Mouse (Mus musculus) brown adipose tissue, adult 24 weeks (tissue): ENCODE results near the gene BC048562. TPM values are rescaled to one million over a fixed set of nuclear protein-coding genes. Genes with fewer than 3 reads are reported as not detected.

Source experiments
- H3K27ac ChIP-seq: fragments of 200-500 bp; replicated peaks from 2 replicates; pipeline ENCODE4 v1.5.1; 2012; ENCODE audit warnings: low read depth, mild to moderate bottlenecking, low read length
- H3K4me1 ChIP-seq: fragments of 200-500 bp; 2 replicates; pipeline ENCODE4 v1.6.1; 2012; ENCODE audit warnings: low read length, mixed read lengths; ENCODE audit not compliant: control insufficient read depth, insufficient read depth, insufficient read length
- H3K4me3 ChIP-seq: fragments of 200-500 bp; 2 replicates; pipeline ENCODE4 v1.5.1; 2012; ENCODE audit warnings: low read depth, mild to moderate bottlenecking, low read length, moderate library complexity; ENCODE audit not compliant: insufficient read depth
- polyA plus RNA-seq: library from polyadenylated mRNA; stranded (reverse); fragments of >200 nt; gene quantifications from 2 replicates; pipeline ENCODE4 v1.2.4, GENCODE M21; 2012; ENCODE audit not compliant: missing spikeins, insufficient read depth, insufficient read length

BC048562 gene
- polyA plus RNA-seq, 1 experiment, result not detected

DNA sequence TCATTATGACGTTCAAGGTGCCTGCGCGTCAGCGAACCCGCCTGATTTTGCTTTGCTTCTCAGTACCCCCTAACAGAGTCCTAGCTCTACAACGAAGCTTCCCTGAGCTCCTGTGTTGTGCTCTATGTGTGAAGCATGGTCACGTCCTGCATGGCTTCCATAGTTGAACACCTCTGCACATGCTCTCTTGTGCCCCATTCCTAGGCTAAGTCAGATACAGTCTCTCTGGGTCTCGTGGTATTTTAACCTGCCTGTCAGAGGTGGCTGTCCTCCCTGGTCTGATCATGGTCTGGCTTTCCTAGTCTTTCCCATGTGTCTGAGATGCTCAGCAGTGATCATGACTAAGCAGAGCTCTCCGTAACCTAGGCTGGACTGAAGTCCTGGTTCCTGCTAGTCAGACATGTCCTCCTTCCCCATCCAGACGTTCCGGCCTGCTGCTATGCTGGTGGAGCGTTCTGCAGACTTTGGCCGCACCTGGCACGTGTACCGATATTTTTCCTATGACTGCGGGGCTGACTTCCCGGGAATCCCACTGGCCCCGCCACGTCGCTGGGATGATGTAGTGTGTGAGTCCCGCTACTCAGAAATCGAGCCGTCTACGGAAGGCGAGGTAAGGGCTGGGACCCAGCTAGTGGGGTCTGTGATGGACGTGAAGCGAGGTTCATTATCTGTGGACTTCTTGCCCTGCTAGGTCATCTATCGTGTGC, 44.7 kb downstream of the BC048562 start:
- peaks cover 14% of the 10 kb centered on the region for H3K4me1 ChIP-seq
- no peak overlapping the region for H3K27ac ChIP-seq
- peak overlapping the region; percentile 98 for H3K4me3 ChIP-seq

DNA sequence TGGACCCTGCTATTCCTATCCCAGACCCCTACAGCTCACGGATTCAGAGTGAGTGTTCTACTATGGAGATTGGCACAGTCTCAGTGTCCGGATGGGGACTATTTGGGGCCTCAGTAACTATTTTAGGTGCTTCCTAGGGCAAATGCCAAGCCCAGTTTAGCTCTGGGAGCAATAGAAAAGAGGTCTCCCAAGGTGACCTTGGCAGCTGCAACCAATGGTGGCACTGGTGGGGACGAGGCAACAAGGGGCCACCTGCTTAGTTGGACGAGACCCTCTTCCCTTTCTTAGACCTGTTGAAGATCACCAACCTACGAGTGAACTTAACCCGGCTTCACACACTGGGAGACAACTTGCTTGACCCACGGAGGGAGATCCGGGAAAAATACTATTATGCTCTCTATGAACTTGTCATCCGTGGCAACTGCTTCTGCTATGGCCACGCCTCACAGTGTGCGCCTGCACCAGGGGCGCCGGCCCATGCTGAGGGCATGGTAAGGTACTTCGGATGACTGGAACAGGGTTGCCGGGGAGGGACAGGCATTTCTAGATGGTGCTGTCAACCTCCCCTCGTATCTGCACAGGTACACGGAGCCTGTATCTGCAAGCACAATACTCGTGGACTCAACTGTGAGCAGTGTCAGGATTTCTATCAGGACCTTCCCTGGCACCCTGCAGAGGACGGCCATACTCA, 45.4 kb downstream of the BC048562 start:
- H3K27ac ChIP-seq, result no peak overlapping the region
- peaks cover 14% of the 10 kb centered on the region for H3K4me1 ChIP-seq
- H3K4me3 ChIP-seq, result peak overlapping the region; percentile 4; the same call in 1 of the 2 replicates

DNA sequence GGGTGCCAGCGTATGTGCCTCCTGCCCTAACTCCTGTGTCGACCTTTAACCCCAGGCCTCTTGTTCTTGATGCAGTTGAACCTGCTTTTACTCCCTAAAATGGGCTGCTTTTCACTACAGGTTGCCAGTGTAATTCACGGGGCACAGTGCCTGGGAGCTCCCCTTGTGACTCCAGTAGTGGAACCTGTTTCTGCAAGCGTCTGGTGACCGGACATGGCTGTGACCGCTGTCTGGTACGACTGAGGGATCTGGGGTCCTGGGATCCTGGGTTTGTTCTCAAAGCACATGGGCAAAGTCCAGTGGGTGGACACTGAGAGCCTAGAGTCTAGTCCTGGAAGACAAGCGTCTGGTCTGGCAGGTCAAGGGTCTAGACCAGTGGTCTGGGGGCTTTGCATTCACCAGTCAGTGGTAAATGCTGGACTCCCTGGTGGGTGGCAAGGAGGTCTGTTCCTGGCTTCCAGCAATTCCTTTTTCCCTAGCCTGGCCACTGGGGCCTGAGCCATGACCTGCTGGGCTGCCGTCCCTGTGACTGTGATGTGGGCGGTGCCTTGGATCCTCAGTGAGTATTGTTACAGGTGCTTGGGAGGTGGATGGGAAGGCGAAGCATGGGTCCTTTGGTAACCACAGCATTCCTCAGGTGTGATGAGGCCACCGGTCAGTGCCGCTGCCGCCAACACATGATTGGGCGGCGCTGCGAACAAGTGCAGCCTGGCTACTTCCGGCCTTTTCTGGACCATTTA, 46.9 kb downstream of the BC048562 start:
- Histone ChIP-seq H3K4me1 (peaks cover 14% of the 10 kb centered on the region), H3K4me3 (no peak overlapping the region), H3K27ac (no peak overlapping the region)

DNA sequence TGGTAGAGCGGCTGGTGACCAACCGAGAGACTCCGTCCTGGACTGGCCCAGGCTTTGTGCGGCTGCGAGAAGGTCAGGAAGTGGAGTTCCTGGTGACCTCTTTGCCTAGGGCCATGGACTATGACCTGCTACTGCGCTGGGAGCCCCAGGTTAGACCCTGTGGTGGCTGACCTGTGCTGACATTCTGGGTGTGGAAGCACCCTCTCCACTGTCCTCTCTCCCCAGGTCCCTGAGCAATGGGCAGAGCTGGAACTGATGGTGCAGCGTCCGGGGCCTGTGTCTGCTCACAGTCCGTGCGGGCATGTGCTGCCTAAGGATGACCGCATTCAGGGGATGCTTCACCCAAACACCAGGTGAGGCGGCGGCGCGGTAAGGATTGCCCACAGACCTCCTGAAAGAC, 47.7 kb downstream of the BC048562 start:
- no peak overlapping the region for H3K4me3 ChIP-seq
- no peak overlapping the region for H3K27ac ChIP-seq
- peaks cover 13% of the 10 kb centered on the region for H3K4me1 ChIP-seq

DNA sequence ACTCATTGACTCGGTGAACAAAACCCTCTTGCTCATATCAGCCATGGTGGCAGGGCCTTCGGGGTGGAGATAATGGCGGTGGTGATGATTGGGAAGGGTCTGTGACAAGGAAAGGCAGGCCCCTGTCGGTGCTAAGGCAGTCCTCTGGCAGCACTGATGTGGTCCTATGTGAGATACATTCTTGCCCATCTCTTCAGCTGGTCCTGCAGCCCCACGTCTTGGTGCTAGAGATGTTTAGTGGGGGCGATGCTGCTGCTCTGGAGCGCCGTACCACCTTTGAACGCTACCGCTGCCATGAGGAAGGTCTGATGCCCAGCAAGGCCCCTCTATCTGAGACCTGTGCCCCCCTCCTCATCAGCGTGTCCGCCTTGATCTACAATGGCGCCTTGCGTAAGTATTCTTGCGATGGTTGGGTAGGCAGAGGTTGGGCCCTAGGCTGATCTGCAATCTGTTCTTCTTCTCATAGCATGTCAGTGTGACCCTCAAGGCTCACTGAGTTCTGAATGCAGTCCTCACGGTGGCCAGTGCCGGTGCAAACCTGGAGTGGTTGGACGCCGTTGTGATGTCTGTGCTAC, 49.1 kb downstream of the BC048562 start:
- H3K4me1 ChIP-seq, result peaks cover 13% of the 10 kb centered on the region
- no peak overlapping the region for H3K27ac ChIP-seq
- H3K4me3 ChIP-seq, result no peak overlapping the region

DNA sequence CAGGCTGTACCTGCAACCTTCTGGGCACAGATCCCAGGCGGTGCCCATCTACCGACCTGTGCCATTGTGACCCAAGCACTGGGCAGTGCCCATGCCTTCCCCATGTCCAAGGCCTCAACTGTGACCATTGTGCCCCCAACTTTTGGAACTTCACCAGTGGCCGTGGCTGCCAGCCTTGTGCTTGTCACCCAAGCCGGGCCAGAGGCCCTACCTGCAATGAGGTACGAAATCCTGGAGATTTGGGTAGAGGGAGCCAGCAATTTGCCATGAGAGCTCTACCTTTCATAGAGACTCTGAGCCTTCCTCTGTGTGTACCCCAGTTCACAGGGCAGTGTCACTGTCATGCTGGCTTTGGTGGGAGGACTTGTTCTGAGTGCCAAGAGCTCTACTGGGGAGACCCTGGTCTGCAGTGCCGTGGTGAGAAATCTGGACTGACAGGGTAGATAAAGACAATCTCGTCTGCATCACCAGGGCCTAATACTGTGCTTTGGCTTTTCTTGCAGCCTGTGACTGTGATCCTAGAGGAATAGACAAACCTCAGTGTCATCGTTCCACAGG, 50.8 kb downstream of the BC048562 start:
- no peak overlapping the region for H3K4me3 ChIP-seq
- H3K27ac ChIP-seq, result no peak overlapping the region
- H3K4me1 ChIP-seq, result peaks cover 8% of the 10 kb centered on the region

DNA sequence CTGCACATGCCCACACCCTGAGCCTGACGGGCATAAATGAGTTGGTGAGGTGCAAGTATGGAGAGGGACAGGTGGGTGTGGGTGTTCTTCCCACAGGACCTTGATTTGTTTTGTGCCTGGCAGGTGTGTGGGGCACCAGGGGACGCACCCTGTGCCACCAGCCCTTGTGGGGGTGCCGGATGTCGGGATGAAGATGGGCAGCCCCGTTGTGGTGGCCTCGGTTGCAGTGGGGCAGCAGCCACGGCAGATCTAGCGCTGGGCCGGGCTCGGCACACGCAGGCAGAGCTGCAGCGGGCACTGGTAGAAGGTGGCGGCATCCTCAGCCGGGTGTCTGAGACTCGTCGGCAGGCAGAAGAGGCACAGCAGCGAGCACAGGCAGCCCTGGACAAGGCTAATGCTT, 52.1 kb downstream of the BC048562 start:
- Histone ChIP-seq H3K4me3 (no peak overlapping the region), H3K4me1 (peaks cover 13% of the 10 kb centered on the region), H3K27ac (no peak overlapping the region)

DNA sequence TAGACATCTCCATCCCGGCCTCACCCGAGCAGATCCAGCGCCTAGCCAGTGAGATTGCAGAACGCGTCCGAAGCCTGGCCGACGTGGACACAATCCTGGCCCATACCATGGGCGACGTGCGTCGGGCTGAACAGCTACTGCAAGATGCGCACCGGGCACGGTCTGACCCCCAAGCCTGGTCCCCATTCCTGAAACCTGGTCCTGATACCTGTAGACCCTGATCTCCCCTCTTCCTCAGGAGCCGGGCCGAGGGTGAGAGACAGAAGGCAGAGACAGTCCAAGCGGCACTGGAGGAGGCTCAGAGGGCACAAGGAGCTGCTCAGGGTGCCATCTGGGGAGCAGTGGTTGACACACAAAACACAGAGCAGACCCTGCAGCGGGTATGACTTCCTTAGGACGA, 52.9 kb downstream of the BC048562 start:
- H3K4me3 ChIP-seq, result no peak overlapping the region
- peaks cover 13% of the 10 kb centered on the region for H3K4me1 ChIP-seq
- H3K27ac ChIP-seq, result 0 out of 2 replicates have a peak overlapping the region, but pooled peaks have one; percentile 70

DNA sequence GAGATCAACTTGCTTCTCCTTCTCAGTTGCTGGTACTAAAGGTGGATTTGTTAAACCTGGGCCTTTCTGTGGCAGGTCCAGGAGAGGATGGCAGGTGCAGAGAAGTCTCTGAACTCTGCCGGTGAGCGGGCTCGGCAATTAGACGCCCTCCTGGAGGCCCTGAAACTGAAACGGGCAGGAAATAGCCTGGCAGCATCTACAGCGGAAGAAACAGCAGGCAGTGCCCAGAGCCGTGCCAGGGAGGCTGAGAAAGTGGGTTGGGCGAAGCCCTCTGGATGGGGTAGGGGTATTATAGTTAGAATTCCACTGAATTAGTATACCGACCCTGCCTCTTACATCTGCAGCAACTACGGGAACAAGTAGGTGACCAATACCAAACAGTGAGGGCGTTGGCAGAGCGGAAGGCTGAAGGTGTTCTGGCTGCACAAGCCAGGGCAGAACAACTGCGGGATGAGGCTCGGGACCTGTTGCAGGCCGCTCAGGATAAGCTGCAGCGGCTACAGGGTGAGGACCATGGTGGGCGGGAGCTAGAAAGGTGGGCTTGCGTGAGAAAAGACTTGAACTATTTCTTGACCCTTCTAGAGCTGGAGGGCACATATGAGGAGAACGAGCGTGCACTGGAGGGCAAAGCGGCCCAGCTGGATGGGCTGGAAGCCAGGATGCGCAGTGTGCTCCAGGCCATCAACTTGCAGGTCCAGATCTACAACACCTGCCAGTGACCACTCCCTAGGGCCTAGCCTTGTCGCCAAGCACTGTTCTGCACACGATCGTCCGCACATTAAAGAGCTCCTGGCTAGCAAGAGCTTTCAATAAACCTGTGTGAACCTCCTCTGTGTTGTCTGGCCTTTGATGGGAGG, 53.6 kb downstream of the BC048562 start:
- Histone ChIP-seq H3K27ac (peak overlapping the region; percentile 70), H3K4me1 (peaks cover 13% of the 10 kb centered on the region), H3K4me3 (peak overlapping the region; percentile 89)

DNA sequence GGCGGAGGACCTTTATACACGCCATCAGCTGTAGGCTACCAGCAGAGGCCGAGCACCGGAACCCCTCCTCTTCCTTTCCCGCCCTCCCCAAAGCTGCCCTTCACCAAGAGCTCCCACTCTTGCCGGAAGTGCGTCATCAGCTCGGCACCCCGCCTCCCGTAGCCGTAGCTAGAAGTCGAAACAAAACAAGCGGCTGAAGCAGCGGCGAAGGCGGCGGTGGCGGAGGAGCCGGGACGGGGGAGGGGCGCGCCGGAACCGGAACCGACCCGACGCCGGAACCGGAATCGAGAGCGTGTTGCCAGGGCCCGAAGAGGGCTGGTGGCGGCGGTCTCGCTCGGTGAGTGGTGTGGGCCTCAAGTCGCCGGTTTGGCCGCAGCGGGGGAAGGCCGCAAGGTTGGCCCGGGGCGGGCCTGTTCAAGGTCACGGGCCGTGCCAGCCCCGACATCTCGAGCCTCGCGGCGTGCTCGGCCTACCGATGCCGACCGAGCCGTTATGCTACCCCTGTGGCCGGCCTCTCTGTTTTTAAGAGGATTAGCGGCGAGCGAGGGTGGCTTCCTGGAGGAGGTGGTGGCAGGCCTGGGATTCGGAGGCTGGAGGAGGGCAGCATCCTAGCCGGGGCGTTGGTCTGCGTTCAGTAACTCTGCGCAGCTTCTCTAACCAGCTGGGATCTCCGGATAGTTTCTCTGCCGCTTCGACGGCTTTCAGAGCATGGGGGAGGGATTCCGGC, 54.4 kb downstream of the BC048562 start, which contains the start of gene Usp19:
Gene Usp19 (plus strand): TSS at position 44 of the 727 bp plus-strand sequence.
- peaks cover 13% of the 10 kb centered on the region for H3K4me1 ChIP-seq
- H3K4me3 ChIP-seq, result peak within 1 kb of the TSS; percentile 89
- peak within 1 kb of the TSS; percentile 90 for H3K27ac ChIP-seq

DNA sequence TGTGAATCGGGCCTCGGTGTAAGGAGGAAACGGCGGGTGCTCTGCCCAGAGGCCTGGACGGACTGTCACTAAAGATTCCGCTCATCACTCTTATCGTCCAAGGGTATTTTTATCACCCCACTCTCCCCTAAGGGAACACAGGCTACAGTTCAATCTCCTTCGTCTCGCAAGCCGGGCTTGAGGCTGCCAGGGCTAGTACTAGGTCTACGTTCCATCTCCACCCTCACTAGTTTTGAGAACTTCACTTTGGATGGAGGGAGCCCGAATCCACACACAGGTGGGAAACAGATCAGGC, 55.0 kb downstream of the BC048562 start:
- H3K4me1 ChIP-seq, result peaks cover 13% of the 10 kb centered on the region
- peak overlapping the region; percentile 89 for H3K4me3 ChIP-seq
- peak overlapping the region; percentile 90 for H3K27ac ChIP-seq

DNA sequence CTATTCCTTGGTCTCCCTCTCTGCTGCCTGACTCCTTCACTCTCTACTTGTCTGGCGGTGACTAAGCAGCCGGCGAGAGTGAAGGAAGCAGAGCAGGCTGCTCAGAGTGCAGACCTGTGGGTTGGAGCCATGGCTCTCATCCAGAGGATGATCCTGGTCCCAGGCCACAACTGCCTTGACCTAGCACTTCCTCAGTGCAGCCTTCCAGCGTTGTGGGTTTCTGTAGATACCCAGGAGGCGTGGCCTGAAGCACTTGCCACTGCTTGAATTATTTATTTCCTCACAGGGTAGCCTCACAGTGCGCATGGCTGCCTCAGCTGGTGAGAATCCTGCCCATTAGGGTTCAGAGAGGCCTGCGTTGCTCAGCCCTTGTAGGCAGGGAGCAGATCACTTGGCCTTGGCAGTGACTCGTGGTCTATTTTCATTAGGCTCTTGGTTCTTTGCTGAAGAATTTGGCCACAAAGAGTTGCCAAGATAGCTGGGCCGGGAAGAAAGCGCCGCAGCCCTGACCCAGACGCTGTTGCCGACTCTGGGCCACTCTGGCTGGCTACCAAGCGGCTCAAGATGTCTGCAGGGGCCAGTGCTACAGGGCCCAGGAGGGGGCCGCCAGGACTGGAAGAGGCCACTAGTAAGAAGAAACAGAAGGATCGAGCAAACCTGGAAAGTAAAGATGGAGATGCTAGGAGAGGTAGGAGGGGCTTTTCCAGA, 55.9 kb downstream of the BC048562 start:
- Histone ChIP-seq H3K27ac (peak overlapping the region; percentile 90), H3K4me3 (peak overlapping the region; percentile 89)

DNA sequence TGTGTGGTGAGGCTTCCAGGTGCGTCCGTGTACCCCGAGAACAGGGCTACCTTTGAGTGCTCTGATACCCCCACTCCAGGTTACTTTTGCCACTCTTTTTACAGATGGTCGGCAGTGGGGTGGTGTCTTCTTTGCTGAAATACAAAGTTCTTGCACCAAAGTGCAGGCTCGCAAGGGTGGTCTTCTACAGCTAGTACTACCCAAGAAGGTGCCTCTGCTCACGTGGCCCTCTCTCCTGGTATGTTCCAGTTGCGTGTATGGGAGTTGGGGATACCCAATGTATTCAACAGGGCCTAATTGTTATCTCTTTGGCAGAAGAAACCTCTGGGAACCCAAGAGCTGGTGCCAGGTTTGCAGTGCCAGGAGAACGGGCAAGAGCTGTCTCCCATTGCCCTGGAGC, 57.0 kb downstream of the BC048562 start:
- Histone ChIP-seq H3K4me1 (peaks cover 13% of the 10 kb centered on the region), H3K4me3 (no peak overlapping the region), H3K27ac (no peak overlapping the region)

More for the DNA sequence above, 55.9 kb downstream of the BC048562 start:
- H3K4me1 ChIP-seq, result peaks cover 13% of the 10 kb centered on the region
